Mouse (Mus musculus) CD4-positive, CD25-positive, alpha-beta regulatory T cell, adult 4 months (primary cell): Measurements from ENCODE around the gene Sorbs1. TPM values are rescaled to one million over a fixed set of nuclear protein-coding genes. Genes with fewer than 3 reads are reported as not detected.
A peak's percentile ranks its signal among the peaks of the same experiment; 100 is the strongest.

Experiments used
- ATAC-seq: one replicate; pipeline ENCODE4 v1.8.0; 2017
- polyA plus RNA-seq, 2 experiments: library from polyadenylated mRNA; unstranded; fragments of 100-300 nt; shearing (Covaris generic); gene quantifications; one replicate each; pipeline ENCODE4 v1.2.1; 2017

Sorbs1 gene
- 10 to 100 TPM; 19.0 to 28.5 TPM for polyA plus RNA-seq

GRCm38 (mm10) chr19:40513632-40514078 lies at the start of gene Sorbs1:
TSS of gene Sorbs1 (minus strand) at chr19:40513779.
- peak; percentile 92 for ATAC-seq

- peak; percentile 61 for ATAC-seq
These were observed 47.9 kb upstream of the Sorbs1 start for GRCm38 (mm10) chr19:40561521-40561920.

- ATAC-seq = no peak
These were observed 42.5 kb upstream of the Sorbs1 start for GRCm38 (mm10) chr19:40556029-40556428.

GRCm38 (mm10) chr19:40555136-40555535 lies 41.6 kb upstream of the Sorbs1 start:
- no peak for ATAC-seq

GRCm38 (mm10) chr19:40554343-40554742 lies 40.8 kb upstream of the Sorbs1 start:
- no peak for ATAC-seq

GRCm38 (mm10) chr19:40553849-40554248 lies 40.3 kb upstream of the Sorbs1 start:
- ATAC-seq = no peak

- ATAC-seq = no peak
These were observed 39.6 kb upstream of the Sorbs1 start for GRCm38 (mm10) chr19:40553014-40553789.

- no peak for ATAC-seq
These were observed 36.0 kb upstream of the Sorbs1 start for GRCm38 (mm10) chr19:40549516-40550135.

GRCm38 (mm10) chr19:40548796-40549515 lies 35.4 kb upstream of the Sorbs1 start:
- ATAC-seq = no peak

GRCm38 (mm10) chr19:40548386-40548785 lies 34.8 kb upstream of the Sorbs1 start:
- ATAC-seq = no peak

- peak; percentile 47 for ATAC-seq
These were observed 31.3 kb upstream of the Sorbs1 start for GRCm38 (mm10) chr19:40544856-40545255.

- ATAC-seq = no peak
These were observed 29.2 kb upstream of the Sorbs1 start for GRCm38 (mm10) chr19:40542776-40543175.

- no peak for ATAC-seq
These were observed 22.9 kb upstream of the Sorbs1 start for GRCm38 (mm10) chr19:40536526-40536925.

- no peak for ATAC-seq
These were observed 18.9 kb upstream of the Sorbs1 start for GRCm38 (mm10) chr19:40532525-40532924.

- no peak for ATAC-seq
These were observed 16.7 kb upstream of the Sorbs1 start for GRCm38 (mm10) chr19:40530323-40530722.

- no peak for ATAC-seq
These were observed 14.7 kb upstream of the Sorbs1 start for GRCm38 (mm10) chr19:40528254-40528653.

- ATAC-seq = no peak
These were observed 12.9 kb upstream of the Sorbs1 start for GRCm38 (mm10) chr19:40526367-40527014.

- ATAC-seq = no peak
These were observed 9.9 kb upstream of the Sorbs1 start for GRCm38 (mm10) chr19:40523431-40524005.

GRCm38 (mm10) chr19:40520403-40520802 lies 6.8 kb upstream of the Sorbs1 start:
- ATAC-seq = no peak

- no peak for ATAC-seq
These were observed 5.1 kb upstream of the Sorbs1 start for GRCm38 (mm10) chr19:40518706-40519105.

- ATAC-seq = no peak
These were observed 2.0 kb upstream of the Sorbs1 start for GRCm38 (mm10) chr19:40515596-40515995.

- ATAC-seq = no peak
These were observed 797 bp upstream of the Sorbs1 start for GRCm38 (mm10) chr19:40514376-40514775.
